Mouse (Mus musculus) E14TG2a.4 (cell line): Measurements from ENCODE around the gene Iqcd.

Experiments used
- H3K27me3 ChIP-seq: 2 replicates; pipeline ENCODE4 v1.6.1; 2014; ENCODE audit warnings: low read length, control low read depth; ENCODE audit not compliant: insufficient read depth
- H3K36me3 ChIP-seq: 2 replicates; pipeline ENCODE4 v1.6.1; 2014; ENCODE audit warnings: low read length, control low read depth; ENCODE audit not compliant: insufficient read depth
- H3K4me1 ChIP-seq: replicated peaks from 2 replicates; pipeline ENCODE4 v1.6.1; 2014; ENCODE audit warnings: low read depth, low read length, control low read depth
- H3K4me3 ChIP-seq: replicated peaks from 2 replicates; pipeline ENCODE4 v1.5.1; 2014; ENCODE audit warnings: mild to moderate bottlenecking, low read length
- H3K9me3 ChIP-seq: 2 replicates; pipeline ENCODE4 v1.6.1; 2014; ENCODE audit warnings: low read length, control low read depth
- CTCF ChIP-seq: conservative IDR thresholded peaks from 2 replicates; pipeline ENCODE4 v1.5.1; 2014; ENCODE audit warnings: low read length
- NANOG ChIP-seq: IDR thresholded peaks from 2 replicates; pipeline ENCODE4 v1.6.1; 2014; ENCODE audit warnings: borderline replicate concordance, low read length, mixed read lengths
- POU5F1 ChIP-seq: IDR thresholded peaks from 2 replicates; pipeline ENCODE4 v1.6.1; 2014; ENCODE audit warnings: low read length, borderline replicate concordance

Iqcd gene

DNA sequence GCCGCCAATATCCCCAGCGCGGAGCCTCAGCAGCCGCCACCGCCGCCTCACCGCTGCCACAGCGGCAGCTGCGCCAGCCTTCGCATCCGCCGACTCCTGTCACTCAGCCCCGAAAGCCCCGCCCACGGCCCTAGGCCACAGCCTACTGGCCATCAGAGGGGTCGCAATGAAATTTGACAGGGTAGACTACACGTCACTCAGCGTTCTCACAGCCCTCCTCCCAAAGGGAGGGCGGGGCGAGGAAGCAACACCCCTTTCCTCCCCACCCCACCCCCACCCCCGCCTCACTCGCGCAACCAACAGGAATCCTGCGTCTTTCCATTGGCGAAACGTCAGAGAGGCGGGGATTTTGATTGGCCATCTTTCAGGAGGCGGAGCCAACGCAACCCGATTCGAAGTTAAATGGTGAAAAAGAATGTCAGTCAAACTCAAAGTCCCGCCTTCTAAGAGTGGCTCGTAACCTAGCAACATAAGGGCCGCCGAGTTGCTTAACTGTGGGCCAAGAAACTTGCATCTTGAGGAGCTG is at the start of gene Iqcd, which contains the start of gene Tpcn1:
Gene Iqcd, plus strand, starts transcription at position 448 of the 526 bp plus-strand sequence.
Gene Tpcn1, minus strand, starts transcription at position 105 of the 526 bp plus-strand sequence.
- Histone ChIP-seq H3K9me3 (no peaks in the 10 kb centered on the region), H3K36me3 (peaks cover 11% of the 10 kb centered on the region), H3K27me3 (0 out of 2 replicates have a peak, but pooled peaks cover 2% of the 10 kb centered on the region), H3K4me1 (peaks cover 58% of the 10 kb centered on the region), H3K4me3 (peak within 1 kb of the TSS; percentile 90)
- TF ChIP-seq CTCF, result no peak
- no peak for TF ChIP-seq NANOG
- no peak for TF ChIP-seq POU5F1

DNA sequence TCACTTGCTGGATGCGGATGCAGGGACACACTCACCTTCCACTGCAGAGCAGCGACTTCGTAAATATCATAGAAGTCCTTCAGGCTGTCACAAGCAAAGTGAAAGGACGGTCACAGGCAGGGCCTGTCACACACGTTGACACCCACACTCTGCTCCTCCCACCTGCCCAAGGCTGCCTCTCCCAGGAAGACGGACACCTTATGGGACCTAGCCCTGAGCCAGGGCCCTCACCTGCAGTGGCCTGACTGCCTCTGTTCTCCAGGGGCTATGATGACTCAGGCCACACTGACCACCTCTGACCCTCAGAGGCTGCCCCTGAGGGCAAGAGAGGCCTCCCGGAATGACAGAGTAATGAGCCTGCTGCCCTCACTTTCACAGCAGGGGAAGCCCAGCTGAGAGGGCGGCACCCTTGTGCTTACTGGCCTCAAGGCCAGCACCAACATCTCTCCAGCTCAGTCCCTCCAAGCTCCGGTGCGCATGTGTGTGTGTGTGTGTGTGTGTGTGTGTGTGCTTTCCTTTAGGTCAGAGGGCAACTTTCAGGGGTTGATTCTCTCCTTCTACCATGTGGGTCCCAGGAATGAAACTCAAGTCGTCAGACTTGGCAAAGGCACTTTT is 40.5 kb upstream of the Iqcd start:
- H3K27me3 ChIP-seq, result no peaks in the 10 kb centered on the region
- no peak overlapping the region for H3K4me3 ChIP-seq
- TF ChIP-seq CTCF (no peak), NANOG (no peak), POU5F1 (no peak)
- H3K9me3 ChIP-seq, result no peaks in the 10 kb centered on the region
- H3K4me1 ChIP-seq, result peaks cover 16% of the 10 kb centered on the region
- H3K36me3 ChIP-seq, result peaks cover 54% of the 10 kb centered on the region

DNA sequence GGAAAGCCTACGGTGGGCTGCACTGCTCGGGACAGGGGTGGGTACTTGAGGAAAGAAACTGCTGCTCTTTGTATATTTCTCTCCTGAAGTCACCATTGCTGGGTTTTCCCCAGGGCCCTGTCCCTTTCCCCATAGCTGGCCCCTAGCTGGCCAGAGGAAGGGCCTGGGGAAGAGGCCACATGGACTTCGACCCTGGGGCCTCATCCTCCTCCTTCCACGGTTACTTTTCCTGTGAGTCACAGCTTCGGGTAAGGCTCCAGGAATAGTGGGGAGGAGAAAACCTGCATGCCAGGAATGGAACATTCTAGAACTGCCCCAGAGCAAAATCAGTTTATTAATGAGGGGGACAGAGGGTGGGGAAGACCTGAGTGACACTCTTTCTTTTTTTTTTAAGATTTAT is 38.7 kb upstream of the Iqcd start:
- Histone ChIP-seq H3K4me3 (no peak overlapping the region), H3K4me1 (peaks cover 22% of the 10 kb centered on the region), H3K9me3 (no peaks in the 10 kb centered on the region), H3K27me3 (no peaks in the 10 kb centered on the region), H3K36me3 (peaks cover 60% of the 10 kb centered on the region)
- TF ChIP-seq NANOG (no peak), CTCF (no peak), POU5F1 (no peak)

DNA sequence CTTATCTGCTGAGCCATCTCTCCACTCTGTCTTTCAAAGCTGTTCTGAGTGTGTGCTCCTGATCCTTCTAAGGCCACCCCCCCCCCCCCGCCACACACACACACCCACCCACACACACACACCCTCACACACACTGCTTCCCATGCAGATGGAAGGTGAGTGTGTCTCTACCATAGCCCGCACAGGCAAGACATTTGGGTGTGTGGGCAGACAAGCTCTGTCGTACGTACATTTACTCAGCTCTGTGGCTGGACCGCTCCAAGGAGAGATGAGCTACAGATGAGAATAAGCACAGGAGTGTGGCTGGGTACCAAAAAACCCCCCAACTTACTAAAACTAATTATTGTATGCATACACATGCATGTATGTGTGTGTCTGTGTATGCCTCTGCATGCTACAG is 38.1 kb upstream of the Iqcd start:
- no peaks in the 10 kb centered on the region for H3K27me3 ChIP-seq
- TF ChIP-seq CTCF, result no peak
- peaks cover 65% of the 10 kb centered on the region for H3K36me3 ChIP-seq
- H3K9me3 ChIP-seq, result no peaks in the 10 kb centered on the region
- peaks cover 25% of the 10 kb centered on the region for H3K4me1 ChIP-seq
- H3K4me3 ChIP-seq, result no peak overlapping the region

DNA sequence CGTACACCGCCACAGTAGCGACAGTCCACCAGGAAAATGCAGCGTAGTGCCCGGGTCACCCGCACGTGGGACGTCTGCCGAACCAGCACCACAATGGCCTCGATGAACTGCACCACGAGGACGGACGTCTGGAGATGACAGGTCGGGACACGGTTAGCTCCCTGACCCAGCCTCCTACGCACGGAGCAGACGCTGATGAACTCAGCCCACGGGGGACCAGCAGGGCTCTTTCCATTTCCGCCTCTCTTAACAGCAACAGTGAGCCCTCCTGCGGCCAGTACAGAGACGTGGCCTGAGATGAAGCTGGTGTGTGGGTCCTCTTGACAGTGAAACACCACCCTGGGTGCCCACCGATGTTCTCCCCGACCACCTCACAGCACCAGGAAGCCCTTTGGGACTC is 32.9 kb upstream of the Iqcd start:
- Histone ChIP-seq H3K9me3 (no peaks in the 10 kb centered on the region), H3K27me3 (no peaks in the 10 kb centered on the region), H3K4me3 (peak overlapping the region; percentile 32; the same call in 1 of the 2 replicates), H3K36me3 (peaks cover 59% of the 10 kb centered on the region), H3K4me1 (peaks cover 58% of the 10 kb centered on the region)
- TF ChIP-seq NANOG, result no peak
- TF ChIP-seq POU5F1, result no peak
- no peak for TF ChIP-seq CTCF

DNA sequence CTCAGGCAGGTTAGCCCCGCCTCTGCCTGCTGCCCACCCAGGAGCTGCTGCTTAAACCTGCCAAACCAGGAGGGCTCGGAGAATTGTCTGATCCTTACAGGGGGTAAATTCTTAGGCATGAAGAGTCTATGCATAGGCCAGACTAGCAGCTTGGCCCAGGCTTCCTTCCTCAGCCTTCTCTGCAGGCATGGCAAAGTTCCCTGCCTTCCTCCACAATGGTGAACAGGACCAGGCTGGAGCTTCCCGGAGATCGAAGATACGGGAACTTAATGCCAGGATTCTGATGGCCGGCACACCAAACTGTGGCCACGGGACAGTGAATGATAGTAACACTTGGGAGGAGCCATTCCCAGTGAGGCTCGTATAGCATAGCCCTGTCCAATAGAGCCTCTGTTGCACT is 30.8 kb upstream of the Iqcd start:
- peak overlapping the region; percentile 63; the same call in 1 of the 2 replicates for H3K4me3 ChIP-seq
- H3K36me3 ChIP-seq, result peaks cover 39% of the 10 kb centered on the region
- no peaks in the 10 kb centered on the region for H3K27me3 ChIP-seq
- H3K9me3 ChIP-seq, result no peaks in the 10 kb centered on the region
- H3K4me1 ChIP-seq, result peaks cover 74% of the 10 kb centered on the region
- TF ChIP-seq NANOG, result no peak
- TF ChIP-seq CTCF, result no peak
- TF ChIP-seq POU5F1, result no peak

DNA sequence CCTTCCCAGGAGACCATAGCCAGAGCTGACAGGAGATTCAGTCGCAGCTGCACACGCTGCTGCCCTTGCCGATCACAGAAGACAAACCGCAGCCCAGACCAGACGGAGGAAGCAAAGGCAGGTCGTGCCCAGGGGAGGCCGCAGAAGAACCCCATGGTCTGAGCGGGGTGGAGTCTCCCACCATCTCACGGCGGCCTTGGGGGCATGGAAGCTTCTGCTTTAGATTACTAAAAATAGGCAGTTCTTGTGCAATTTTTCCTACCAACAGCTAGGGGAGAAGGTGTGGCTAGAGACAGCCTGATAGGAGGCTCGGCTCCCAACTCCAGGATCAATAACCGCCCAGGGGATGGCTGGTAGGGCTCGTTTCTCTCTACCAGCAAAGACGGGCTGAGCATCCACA is 30.1 kb upstream of the Iqcd start:
- H3K4me3 ChIP-seq, result peak overlapping the region; percentile 63
- peaks cover 74% of the 10 kb centered on the region for H3K4me1 ChIP-seq
- TF ChIP-seq NANOG, result no peak
- TF ChIP-seq POU5F1, result no peak
- no peak for TF ChIP-seq CTCF
- no peaks in the 10 kb centered on the region for H3K9me3 ChIP-seq
- no peaks in the 10 kb centered on the region for H3K27me3 ChIP-seq
- peaks cover 32% of the 10 kb centered on the region for H3K36me3 ChIP-seq

DNA sequence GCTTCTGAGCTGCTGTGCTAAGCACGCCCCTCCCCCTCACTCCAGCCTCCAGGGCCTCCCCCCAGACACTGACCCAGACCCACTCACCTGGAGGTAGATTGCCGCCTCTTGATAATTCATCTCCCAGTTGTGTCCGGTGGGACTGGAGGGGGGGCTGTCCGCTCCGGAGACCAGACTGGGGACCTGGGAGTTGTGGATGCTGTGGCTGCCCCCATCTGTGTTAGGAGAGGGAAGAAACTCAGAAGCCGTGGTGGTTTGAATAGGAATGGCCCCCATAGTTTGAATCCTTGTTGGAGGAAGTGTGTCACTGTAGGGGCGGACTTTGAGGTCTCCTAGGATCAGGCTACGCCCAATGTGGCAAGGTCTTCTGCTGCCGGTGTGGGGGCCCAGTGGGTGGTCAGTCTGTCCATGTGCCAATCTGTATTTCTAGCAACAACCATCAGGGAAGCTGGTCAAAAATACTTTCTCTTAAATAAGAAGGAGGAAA is 28.6 kb upstream of the Iqcd start:
- peak overlapping the region; percentile 63 for H3K4me3 ChIP-seq
- TF ChIP-seq POU5F1 (no peak), NANOG (no peak), CTCF (no peak)
- H3K4me1 ChIP-seq, result peaks cover 80% of the 10 kb centered on the region
- no peaks in the 10 kb centered on the region for H3K9me3 ChIP-seq
- peaks cover 19% of the 10 kb centered on the region for H3K36me3 ChIP-seq
- H3K27me3 ChIP-seq, result no peaks in the 10 kb centered on the region

DNA sequence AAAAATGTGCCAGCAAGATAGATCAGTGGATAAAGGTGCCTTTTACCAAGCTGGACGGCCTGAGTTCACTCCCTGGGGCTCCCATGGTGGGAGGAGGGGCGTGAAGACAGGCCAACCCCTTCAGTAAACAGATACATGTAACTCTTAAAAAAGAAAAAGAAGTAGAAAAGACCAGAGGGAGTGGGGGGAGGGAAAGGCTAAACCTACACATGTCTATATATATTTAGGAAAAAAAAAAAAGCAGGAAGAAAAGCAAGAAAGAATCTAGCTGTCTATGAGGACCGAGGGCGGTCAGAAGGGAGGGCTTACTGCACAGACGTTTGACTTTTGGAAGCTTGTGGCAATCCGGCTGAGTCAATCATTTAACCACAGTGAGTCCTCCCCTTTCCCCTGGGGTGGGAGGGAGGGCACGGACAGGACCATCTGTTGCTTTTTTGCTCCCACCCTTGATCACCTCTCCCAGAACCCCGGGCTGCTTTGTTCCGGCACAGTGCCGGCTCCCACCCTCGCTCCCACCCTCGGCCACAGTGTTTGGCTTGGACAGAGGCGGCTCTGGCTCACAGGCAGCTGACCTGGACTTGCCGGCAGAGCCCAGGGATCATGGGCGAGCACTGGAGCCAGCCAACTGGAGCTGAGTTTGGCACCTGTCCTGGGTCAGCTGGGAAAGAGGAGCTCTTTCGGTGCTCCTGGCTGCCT is 28.1 kb upstream of the Iqcd start:
- Histone ChIP-seq H3K9me3 (no peaks in the 10 kb centered on the region), H3K4me1 (peaks cover 77% of the 10 kb centered on the region), H3K4me3 (peak overlapping the region; percentile 63), H3K36me3 (peaks cover 13% of the 10 kb centered on the region), H3K27me3 (no peaks in the 10 kb centered on the region)
- TF ChIP-seq CTCF, result no peak
- TF ChIP-seq NANOG, result no peak
